Mouse (Mus musculus): ENCODE results near the gene Asphd2. TPM values are rescaled to one million over a fixed set of nuclear protein-coding genes. Genes with fewer than 3 reads are reported as not detected.
"Not testable (repeated sequence)": the region's sequence is repeated elsewhere in the genome, so short reads cannot be mapped to it uniquely, and the experiment has no call there.

Asphd2 gene
- polyA plus RNA-seq (2015; fragmentation: Nextera tagmentation; extraction: Ambion mirVana) = 124 and 132 TPM in 2 replicates

DNA sequence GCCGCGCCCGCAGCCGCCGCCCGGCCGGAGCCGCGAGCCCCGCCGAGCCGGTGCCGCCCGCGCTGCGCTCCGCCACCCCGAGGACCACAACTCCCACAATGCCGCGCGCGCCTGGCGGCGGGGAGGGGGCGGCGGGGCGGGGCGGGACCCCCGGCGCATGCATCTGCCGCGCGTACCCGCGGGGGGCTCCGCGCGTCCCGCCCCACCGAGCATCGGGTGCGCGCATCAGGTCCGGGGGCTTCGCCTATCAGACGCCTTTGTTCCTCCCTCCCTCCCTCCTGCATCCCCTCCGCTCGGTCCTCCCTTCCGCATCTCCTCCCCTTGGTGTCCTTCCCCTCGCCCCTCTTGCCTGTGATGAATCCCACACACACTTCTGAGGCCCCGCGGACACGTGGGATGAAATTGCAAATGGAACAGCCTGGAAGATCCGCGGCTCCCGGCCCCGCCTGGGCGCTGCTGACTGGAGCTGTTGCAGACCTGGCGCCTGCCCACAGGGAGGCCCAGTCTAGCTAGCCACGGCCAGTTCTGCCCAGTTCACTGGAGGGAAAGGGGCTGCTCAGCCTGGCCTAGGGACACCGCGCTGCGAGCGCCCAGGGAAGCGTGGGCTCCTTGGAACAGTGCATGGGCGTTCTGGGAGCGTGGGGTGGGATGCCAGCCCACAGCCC is at the start of gene Asphd2:
Gene Asphd2 (minus strand): TSS at position 88 of the 665 bp plus-strand sequence.
- H3K27me3 ChIP-seq (replicated peaks) = 0 out of 2 replicates have a peak, but pooled peaks cover 2% of the 10 kb centered on the region
- H3K4me3 ChIP-seq = peak within 1 kb of the TSS; percentile 54
- no peaks in the 10 kb centered on the region for H3K9me3 ChIP-seq
- ATAC-seq (replicated peaks) = peak; percentile 89
- peak within 1 kb of the TSS; percentile 73 for H3K4me2 ChIP-seq
- H3K27ac ChIP-seq = peak within 1 kb of the TSS; percentile 92
- peaks cover 45% of the 10 kb centered on the region for H3K4me1 ChIP-seq
- peaks cover 8% of the 10 kb centered on the region; the same call in 1 of the 2 replicates for H3K36me3 ChIP-seq (replicated peaks)
- WGBS = under 1% methylated on average over 56 of the region's 67 CpGs
- H3K9ac ChIP-seq = peak within 1 kb of the TSS; percentile 65

DNA sequence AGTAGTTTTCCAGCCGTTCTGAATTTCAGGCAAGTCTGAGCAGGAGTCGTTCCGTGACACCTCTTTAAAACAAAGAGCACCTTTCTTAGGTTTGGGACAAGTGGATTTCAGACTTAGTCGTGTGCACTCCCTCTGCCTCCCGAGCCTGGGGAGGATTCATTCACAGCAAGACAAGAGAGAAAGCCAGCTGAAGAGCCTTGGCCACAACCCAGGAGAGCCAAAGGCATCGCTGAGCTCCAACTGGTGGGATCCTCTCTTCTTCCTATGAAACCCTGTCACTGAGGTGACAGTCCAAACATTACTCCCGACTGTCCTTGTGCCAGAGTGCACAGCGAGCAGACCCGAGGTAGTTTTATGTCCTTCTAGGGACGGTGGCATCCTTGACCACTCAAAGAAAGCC is 43.9 kb upstream of the Asphd2 start:
- Histone ChIP-seq H3K4me1 (no peaks in the 10 kb centered on the region), H3K4me2 (no peak overlapping the region), H3K27me3 (replicated peaks) (no peaks in the 10 kb centered on the region), H3K36me3 (replicated peaks) (no peaks in the 10 kb centered on the region), H3K27ac (no peak overlapping the region), H3K9ac (no peak overlapping the region), H3K9me3 (no peaks in the 10 kb centered on the region), H3K4me3 (no peak overlapping the region)
- WGBS = 57% methylated on average over 10 of the region's 10 CpGs
- ATAC-seq (replicated peaks) = no peak

DNA sequence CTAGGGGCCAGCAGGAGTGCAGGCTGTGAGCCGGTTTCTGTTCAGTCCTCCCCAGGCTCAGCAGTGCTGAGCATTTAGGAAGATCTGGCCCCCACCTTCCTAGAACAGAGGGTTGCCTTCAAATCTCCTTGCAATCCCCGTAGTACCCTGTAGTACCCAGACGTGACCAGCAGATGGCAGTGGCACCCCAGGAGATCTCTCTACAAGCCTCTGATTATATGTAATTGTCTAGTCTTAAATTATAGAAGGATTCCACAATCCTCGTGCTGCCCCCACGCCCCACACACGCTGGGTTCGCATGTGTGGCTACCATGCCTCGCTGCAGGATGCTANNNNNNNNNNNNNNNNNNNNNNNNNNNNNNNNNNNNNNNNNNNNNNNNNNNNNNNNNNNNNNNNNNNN is 38.3 kb upstream of the Asphd2 start:
- H3K9ac ChIP-seq = peak overlapping the region; percentile 25; the same call in 1 of the 2 replicates
- 1% methylated on average over 8 of the region's 8 CpGs for WGBS
- H3K36me3 ChIP-seq (replicated peaks) = no peaks in the 10 kb centered on the region
- ATAC-seq (replicated peaks) = peak; percentile 8; the same call in 1 of the 2 replicates
- H3K27ac ChIP-seq = peak overlapping the region; percentile 40
- H3K4me3 ChIP-seq = no peak overlapping the region
- peaks cover 11% of the 10 kb centered on the region for H3K4me1 ChIP-seq
- no peaks in the 10 kb centered on the region for H3K9me3 ChIP-seq
- 0 out of 2 replicates have a peak, but pooled peaks cover 5% of the 10 kb centered on the region for H3K27me3 ChIP-seq (replicated peaks)
- no peak overlapping the region for H3K4me2 ChIP-seq

DNA sequence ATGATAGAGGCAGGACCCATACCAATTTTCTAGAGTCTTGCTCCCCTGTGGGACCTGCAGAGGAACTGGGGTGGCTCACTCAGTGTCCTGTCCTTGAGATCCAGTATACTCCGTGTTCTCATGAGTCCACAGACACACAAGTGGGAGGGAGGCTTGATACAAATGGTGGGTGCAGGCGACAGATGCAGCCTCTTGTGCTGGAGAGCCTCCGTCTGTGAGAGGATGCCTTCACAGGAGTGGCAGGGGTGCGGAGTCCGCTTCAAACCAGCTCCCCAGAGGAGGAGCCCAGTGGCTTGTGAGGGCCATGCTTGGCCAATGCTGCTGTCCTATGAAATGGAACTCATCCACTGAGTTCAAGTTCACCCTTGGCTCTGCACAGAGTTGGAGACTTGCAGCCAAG is 37.4 kb upstream of the Asphd2 start:
- Histone ChIP-seq H3K4me1 (peaks cover 11% of the 10 kb centered on the region), H3K4me2 (no peak overlapping the region), H3K4me3 (no peak overlapping the region), H3K27ac (no peak overlapping the region), H3K9ac (no peak overlapping the region), H3K36me3 (replicated peaks) (no peaks in the 10 kb centered on the region), H3K27me3 (replicated peaks) (0 out of 2 replicates have a peak, but pooled peaks cover 5% of the 10 kb centered on the region), H3K9me3 (no peaks in the 10 kb centered on the region)
- ATAC-seq (replicated peaks) = no peak
- WGBS = 49% methylated on average over 5 of the region's 5 CpGs

DNA sequence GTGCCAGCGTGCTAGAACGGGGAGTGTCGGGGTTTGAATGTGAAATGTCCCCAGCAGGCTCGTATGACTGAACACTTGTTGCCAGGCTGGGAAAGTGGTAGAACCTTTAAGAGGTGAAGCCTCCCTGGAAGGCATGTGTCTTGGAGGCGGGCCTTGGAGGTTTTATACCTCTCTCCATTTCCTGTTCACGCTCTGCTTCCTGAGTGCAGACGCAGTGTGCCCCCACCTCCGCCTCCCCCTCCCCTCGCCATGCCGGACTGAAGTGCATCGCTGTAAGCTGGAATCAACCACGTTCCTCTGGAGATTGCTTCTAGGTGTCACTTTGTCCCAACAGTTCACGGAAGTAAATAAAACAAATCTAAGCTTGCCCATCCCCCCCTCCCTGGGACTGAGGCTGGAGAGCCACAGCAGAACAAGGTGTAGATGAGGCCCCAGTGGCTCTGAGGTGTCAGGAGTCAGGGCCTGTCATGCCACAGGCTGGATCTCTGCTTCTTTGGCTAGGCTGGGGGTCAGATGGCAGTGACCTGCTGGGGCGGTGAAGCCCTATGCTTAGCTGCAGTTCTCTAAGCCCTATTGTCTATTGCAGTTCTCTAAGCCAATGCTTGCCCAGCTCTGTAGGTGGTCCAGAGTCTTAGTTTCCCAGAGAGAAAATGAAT is 36.6 kb upstream of the Asphd2 start:
- Histone ChIP-seq H3K27ac (no peak overlapping the region), H3K4me1 (peaks cover 11% of the 10 kb centered on the region), H3K9ac (no peak overlapping the region), H3K27me3 (replicated peaks) (0 out of 2 replicates have a peak, but pooled peaks cover 5% of the 10 kb centered on the region), H3K4me3 (no peak overlapping the region), H3K9me3 (no peaks in the 10 kb centered on the region), H3K36me3 (replicated peaks) (no peaks in the 10 kb centered on the region), H3K4me2 (no peak overlapping the region)
- ATAC-seq (replicated peaks) = no peak
- 17% methylated on average over 14 of the region's 14 CpGs for WGBS

DNA sequence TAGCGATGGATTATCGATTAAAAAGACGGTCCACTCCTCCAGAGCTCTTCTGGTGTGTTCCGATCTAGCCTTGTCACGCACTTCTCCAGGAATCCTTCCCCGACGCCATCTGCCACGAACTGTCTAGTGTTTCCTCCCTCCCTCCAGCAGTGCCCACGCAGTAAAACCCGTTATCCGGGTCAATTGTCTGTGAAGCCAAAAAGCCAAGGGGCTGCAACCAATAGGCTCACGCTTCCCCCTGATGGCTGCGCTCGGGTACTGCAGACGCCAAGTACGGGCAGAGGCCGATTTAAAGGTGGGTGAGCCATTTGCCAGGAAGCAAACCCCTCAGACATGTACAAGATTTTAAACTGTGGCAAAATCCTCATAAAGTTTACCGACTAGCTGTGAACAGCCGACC is 34.3 kb upstream of the Asphd2 start:
- Histone ChIP-seq H3K4me2 (peak overlapping the region; percentile 33), H3K4me1 (peaks cover 11% of the 10 kb centered on the region), H3K27me3 (replicated peaks) (0 out of 2 replicates have a peak, but pooled peaks cover 8% of the 10 kb centered on the region), H3K4me3 (0 out of 2 replicates have a peak overlapping the region, but pooled peaks have one; percentile 5), H3K9me3 (no peaks in the 10 kb centered on the region), H3K27ac (0 out of 2 replicates have a peak overlapping the region, but pooled peaks have one; percentile 14), H3K36me3 (replicated peaks) (no peaks in the 10 kb centered on the region), H3K9ac (peak overlapping the region; percentile 2; the same call in 1 of the 2 replicates)
- ATAC-seq (replicated peaks) = peak; percentile 38
- 10% methylated on average over 19 of the region's 19 CpGs for WGBS

DNA sequence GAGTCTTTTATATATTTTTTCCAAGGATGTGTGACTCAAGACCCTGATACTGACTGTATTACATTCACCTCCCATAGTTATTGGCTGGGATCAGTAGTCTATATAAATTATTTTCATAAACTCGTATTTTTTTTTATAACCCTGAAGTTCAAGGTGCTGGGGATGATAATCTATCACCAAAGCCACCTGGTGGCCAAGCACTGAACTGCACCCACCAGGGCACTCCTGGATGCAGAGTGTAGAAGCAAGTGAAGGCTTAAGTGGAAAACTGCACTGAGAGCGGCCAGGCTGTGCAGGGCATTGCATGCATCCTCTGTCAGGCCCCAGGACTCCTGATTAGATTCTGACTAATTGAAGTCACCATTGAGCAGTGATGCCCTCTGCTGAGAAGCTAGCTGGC is 32.6 kb upstream of the Asphd2 start:
- Histone ChIP-seq H3K9ac (no peak overlapping the region), H3K9me3 (no peaks in the 10 kb centered on the region), H3K36me3 (replicated peaks) (no peaks in the 10 kb centered on the region), H3K27ac (no peak overlapping the region), H3K4me3 (no peak overlapping the region), H3K4me1 (0 out of 2 replicates have a peak, but pooled peaks cover 4% of the 10 kb centered on the region), H3K27me3 (replicated peaks) (0 out of 2 replicates have a peak, but pooled peaks cover 8% of the 10 kb centered on the region), H3K4me2 (no peak overlapping the region)
- WGBS = 31% methylated on average over 2 of the region's 2 CpGs
- 0 out of 2 replicates have a peak, but pooled peaks have one; percentile 11 for ATAC-seq (replicated peaks)

DNA sequence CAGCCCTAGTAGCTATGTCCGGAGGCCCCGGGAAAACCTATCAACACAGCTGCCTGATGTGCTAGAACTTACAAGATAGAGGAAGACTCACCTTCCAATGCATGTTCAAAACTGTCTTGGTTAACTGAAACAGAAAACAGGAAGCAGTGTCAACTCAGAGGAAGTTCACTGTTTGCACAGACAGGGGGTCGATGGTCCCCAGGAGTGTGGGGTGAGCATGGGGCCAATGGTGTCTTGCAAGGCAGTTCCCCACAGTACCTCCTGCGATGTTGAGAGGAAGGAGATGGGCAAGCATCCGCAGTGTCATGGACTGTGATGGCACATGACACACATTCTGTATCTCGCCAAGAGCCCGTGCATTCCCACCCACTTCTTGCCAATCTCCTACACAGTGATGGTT is 32.0 kb upstream of the Asphd2 start:
- WGBS = 89% methylated on average over 7 of the region's 7 CpGs
- no peak for ATAC-seq (replicated peaks)
- Histone ChIP-seq H3K9me3 (no peaks in the 10 kb centered on the region), H3K4me3 (no peak overlapping the region), H3K4me2 (no peak overlapping the region), H3K27me3 (replicated peaks) (0 out of 2 replicates have a peak, but pooled peaks cover 4% of the 10 kb centered on the region), H3K27ac (no peak overlapping the region), H3K36me3 (replicated peaks) (peaks cover 2% of the 10 kb centered on the region), H3K4me1 (0 out of 2 replicates have a peak, but pooled peaks cover 4% of the 10 kb centered on the region), H3K9ac (no peak overlapping the region)

DNA sequence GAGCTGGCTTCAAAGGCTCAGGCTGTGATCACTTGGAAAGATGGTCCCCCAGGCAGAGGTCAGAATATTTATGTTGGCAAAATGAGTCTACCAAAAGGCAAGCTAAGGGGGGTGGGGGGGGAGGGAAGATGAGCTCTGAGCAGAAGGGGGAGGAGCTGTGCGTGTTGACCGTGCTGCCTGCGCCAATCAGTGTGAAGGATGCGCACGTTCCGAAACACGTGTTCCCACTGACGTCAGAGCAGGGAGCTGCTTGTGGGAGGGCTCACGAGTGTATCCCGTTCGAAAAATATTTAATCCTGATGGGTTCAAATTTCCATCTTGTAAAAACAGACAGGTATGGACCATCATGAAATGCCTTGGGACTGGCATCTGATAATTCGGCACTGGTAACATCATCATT is 24.9 kb upstream of the Asphd2 start:
- no peak overlapping the region for H3K27ac ChIP-seq
- H3K9ac ChIP-seq = no peak overlapping the region
- WGBS = 34% methylated on average over 12 of the region's 12 CpGs
- no peak overlapping the region for H3K4me2 ChIP-seq
- peaks cover 14% of the 10 kb centered on the region for H3K36me3 ChIP-seq (replicated peaks)
- no peak for ATAC-seq (replicated peaks)
- H3K4me3 ChIP-seq = no peak overlapping the region
- 0 out of 2 replicates have a peak, but pooled peaks cover 10% of the 10 kb centered on the region for H3K27me3 ChIP-seq (replicated peaks)
- no peaks in the 10 kb centered on the region for H3K9me3 ChIP-seq
- peaks cover 24% of the 10 kb centered on the region for H3K4me1 ChIP-seq

DNA sequence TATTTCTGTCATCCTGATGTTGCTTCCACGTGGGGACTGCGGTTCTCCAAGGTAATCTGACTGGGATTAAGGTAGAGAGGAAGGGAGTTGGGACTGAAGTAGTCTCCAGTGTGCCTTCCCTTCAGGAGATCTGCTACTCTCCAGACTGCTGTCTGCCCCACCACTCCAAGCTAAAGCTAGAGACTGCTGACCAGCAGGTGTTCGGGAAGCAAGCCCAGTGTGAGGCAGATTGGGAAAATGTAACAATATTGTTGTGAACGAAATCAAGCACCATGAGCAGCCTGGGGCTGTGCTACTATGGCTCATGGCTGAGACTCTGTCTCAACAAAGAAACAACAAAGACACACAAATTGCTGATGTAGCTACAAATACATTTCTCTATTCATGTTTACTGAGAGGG is 23.4 kb upstream of the Asphd2 start:
- WGBS = 41% methylated on average over 4 of the region's 4 CpGs
- no peak overlapping the region for H3K4me2 ChIP-seq
- H3K27ac ChIP-seq = peak overlapping the region; percentile 76
- no peak overlapping the region for H3K4me3 ChIP-seq
- 0 out of 2 replicates have a peak, but pooled peaks cover 10% of the 10 kb centered on the region for H3K27me3 ChIP-seq (replicated peaks)
- H3K9ac ChIP-seq = no peak overlapping the region
- H3K4me1 ChIP-seq = peaks cover 24% of the 10 kb centered on the region
- no peak for ATAC-seq (replicated peaks)
- H3K36me3 ChIP-seq (replicated peaks) = peaks cover 14% of the 10 kb centered on the region
- H3K9me3 ChIP-seq = no peaks in the 10 kb centered on the region

DNA sequence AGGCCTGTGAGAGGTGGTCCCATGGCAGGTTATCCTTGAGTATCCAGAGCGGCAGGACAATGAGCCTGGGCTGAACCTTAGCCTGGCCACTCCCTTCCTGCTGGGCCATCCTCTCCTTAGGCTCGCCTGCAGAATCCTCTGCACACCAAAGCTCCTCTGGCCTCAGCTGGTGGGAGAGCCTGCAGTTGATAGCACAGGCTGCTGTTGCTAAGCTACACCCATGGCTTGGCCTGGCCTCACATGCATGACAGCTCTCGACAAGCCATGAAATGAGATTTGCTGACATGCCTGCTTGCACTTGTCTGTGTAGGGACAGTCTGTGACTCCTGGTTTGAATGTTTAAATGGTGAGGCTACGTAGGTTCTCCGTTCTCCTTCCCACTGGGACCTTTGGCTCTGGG is 22.0 kb upstream of the Asphd2 start:
- peaks cover 13% of the 10 kb centered on the region for H3K36me3 ChIP-seq (replicated peaks)
- ATAC-seq (replicated peaks) = peak; percentile 60; the same call in 1 of the 2 replicates
- H3K9me3 ChIP-seq = no peaks in the 10 kb centered on the region
- H3K9ac ChIP-seq = no peak overlapping the region
- no peak overlapping the region for H3K4me2 ChIP-seq
- peaks cover 35% of the 10 kb centered on the region for H3K4me1 ChIP-seq
- peak overlapping the region; percentile 76 for H3K27ac ChIP-seq
- H3K4me3 ChIP-seq = no peak overlapping the region
- H3K27me3 ChIP-seq (replicated peaks) = 0 out of 2 replicates have a peak, but pooled peaks cover 9% of the 10 kb centered on the region
- 21% methylated on average over 5 of the region's 5 CpGs for WGBS

DNA sequence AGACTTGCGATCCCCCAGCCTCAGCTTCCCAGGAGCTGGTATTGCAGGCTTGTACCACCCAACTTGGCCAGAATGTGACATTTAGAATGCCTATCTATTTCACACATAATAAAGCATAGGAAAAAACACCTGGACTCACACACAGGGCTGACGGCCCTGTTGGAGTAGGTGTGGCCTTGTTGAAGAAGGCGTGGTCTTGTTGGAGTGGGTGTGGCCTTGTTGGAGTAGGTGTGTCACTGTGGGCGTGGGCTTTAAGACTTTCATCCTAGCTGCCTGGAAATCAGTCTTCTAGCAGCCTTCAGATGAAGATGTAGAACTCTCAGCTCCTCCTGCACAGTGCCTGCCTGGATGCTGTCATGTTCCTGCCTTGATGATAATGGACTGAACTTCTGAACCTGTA is 18.1 kb upstream of the Asphd2 start:
- H3K4me1 ChIP-seq = peaks cover 56% of the 10 kb centered on the region
- not testable (repeated sequence) for H3K36me3 ChIP-seq (replicated peaks); ATAC-seq (replicated peaks); H3K27me3 ChIP-seq (replicated peaks); H3K9me3 ChIP-seq; H3K4me2 ChIP-seq; H3K9ac ChIP-seq; H3K4me3 ChIP-seq
- 84% methylated on average over 4 of the region's 4 CpGs for WGBS
- peak overlapping the region; percentile 86 for H3K27ac ChIP-seq

Data from midbrain, embryonic 15.5 days (tissue).